Mouse (Mus musculus) CH12.LX (cell line): Measurements from ENCODE around the gene Bcl7b. TPM values are rescaled to one million over a fixed set of nuclear protein-coding genes. Genes with fewer than 3 reads are reported as not detected.

ENCODE experiments used
- DNase-seq: peaks from one replicate; pipeline ENCODE4 v3.0.0-alpha.2; 2013; ENCODE audit errors: extremely low read depth
- H3K27ac ChIP-seq: 2 replicates; pipeline ENCODE4 v1.5.1; 2012; ENCODE audit warnings: low read depth, mild to moderate bottlenecking, control low read depth, moderate library complexity; ENCODE audit not compliant: insufficient read depth
- H3K27me3 ChIP-seq: replicated peaks from 2 replicates; pipeline ENCODE3; 2012; ENCODE audit warnings: inconsistent platforms
- H3K36me3 ChIP-seq, 2 experiments: replicated peaks in 1 of 2; 2 replicates each; pipeline versions ENCODE3 to v1.6.1; 2012; ENCODE audit warnings: inconsistent platforms in 1 of 2, low read length in 1 of 2, mild to moderate bottlenecking in 1 of 2, mixed read lengths in 1 of 2, moderate library complexity in 1 of 2; ENCODE audit not compliant: control insufficient read depth in 1 of 2, insufficient read depth in 1 of 2
- H3K4me1 ChIP-seq, 2 experiments: 2 replicates each; pipeline ENCODE4 v1.6.1; 2012; ENCODE audit warnings: inconsistent platforms in 1 of 2, moderate library complexity in 1 of 2; ENCODE audit not compliant: insufficient read depth in 2 of 2, control insufficient read depth in 1 of 2
- H3K4me2 ChIP-seq: 2 replicates; pipeline ENCODE4 v1.6.1; 2012; ENCODE audit warnings: low read depth, mild to moderate bottlenecking, control low read depth; ENCODE audit not compliant: poor library complexity, insufficient read depth, severe bottlenecking
- H3K4me3 ChIP-seq, 3 experiments: fragments of 150-350 bp in 1 of 3; sonication (generic) in 1 of 3; replicated peaks in 1 of 3; 2 replicates each; pipeline versions ENCODE3 to v1.5.1; 2011 to 2012; ENCODE audit warnings: low read depth in 2 of 3, low read length in 2 of 3, mild to moderate bottlenecking in 2 of 3, moderate library complexity in 2 of 3, control low read depth in 1 of 3, improper control_type of control experiment in 1 of 3, inconsistent platforms in 1 of 3, mixed read lengths in 1 of 3; ENCODE audit not compliant: poor library complexity in 1 of 3
- H3K79me2 ChIP-seq: replicated peaks from 2 replicates; pipeline ENCODE4 v1.6.1; 2012; ENCODE audit warnings: mild to moderate bottlenecking, moderate library complexity; ENCODE audit not compliant: control insufficient read depth, poor library complexity, insufficient read depth, severe bottlenecking; ENCODE audit errors: extremely low read depth
- H3K9ac ChIP-seq: 2 replicates; pipeline ENCODE4 v1.6.1; 2012; ENCODE audit warnings: low read depth, mild to moderate bottlenecking, control low read depth, moderate library complexity; ENCODE audit not compliant: insufficient read depth
- H3K9me3 ChIP-seq: replicated peaks from 2 replicates; pipeline ENCODE3; 2012; ENCODE audit warnings: low read length, inconsistent platforms, mixed read lengths
- BHLHE40 ChIP-seq: IDR thresholded peaks from 2 replicates; pipeline ENCODE4 v1.6.1; 2011; ENCODE audit warnings: mild to moderate bottlenecking, low read depth, low read length, improper control_type of control experiment
- CHD2 ChIP-seq: IDR thresholded peaks from 2 replicates; pipeline ENCODE4 v1.6.1; 2011; ENCODE audit warnings: low read length, improper control_type of control experiment
- CTCF ChIP-seq, 2 experiments: IDR thresholded peaks in 1 of 2; conservative IDR thresholded peaks in 1 of 2; 2 replicates each; pipeline ENCODE4 v1.5.1; 2011 to 2012; ENCODE audit warnings: low read depth in 2 of 2, low read length in 2 of 2, improper control_type of control experiment in 1 of 2, inconsistent platforms in 1 of 2, mild to moderate bottlenecking in 1 of 2, moderate library complexity in 1 of 2
- E2F4 ChIP-seq: IDR thresholded peaks from 2 replicates; pipeline ENCODE4 v1.6.1; 2011; ENCODE audit warnings: low read depth, low read length, improper control_type of control experiment; ENCODE audit not compliant: insufficient replicate concordance
- ELF1 ChIP-seq: IDR thresholded peaks from 2 replicates; pipeline ENCODE4 v1.6.1; 2014; ENCODE audit warnings: low read depth, mild to moderate bottlenecking, inconsistent platforms, low read length, improper control_type of control experiment
- EP300 ChIP-seq: IDR thresholded peaks from 2 replicates; pipeline ENCODE4 v1.6.1; 2011; ENCODE audit warnings: low read length, improper control_type of control experiment
- GABPA ChIP-seq: IDR thresholded peaks from 2 replicates; pipeline ENCODE4 v1.6.1; 2012; ENCODE audit warnings: low read depth, low read length, improper control_type of control experiment, inconsistent platforms; ENCODE audit not compliant: insufficient replicate concordance
- JUN ChIP-seq: IDR thresholded peaks from 2 replicates; pipeline ENCODE4 v1.6.1; 2011; ENCODE audit warnings: low read depth, mild to moderate bottlenecking, low read length, improper control_type of control experiment, moderate library complexity; ENCODE audit not compliant: insufficient read depth
- JUND ChIP-seq: conservative IDR thresholded peaks from 2 replicates; pipeline ENCODE4 v1.6.1; 2011; ENCODE audit warnings: low read depth, low read length, improper control_type of control experiment
- KAT2A ChIP-seq: IDR thresholded peaks from 2 replicates; pipeline ENCODE4 v1.6.1; 2012; ENCODE audit warnings: low read length, improper control_type of control experiment, inconsistent platforms; ENCODE audit not compliant: insufficient replicate concordance
- MAX ChIP-seq: IDR thresholded peaks from 2 replicates; pipeline ENCODE4 v1.6.1; 2011; ENCODE audit warnings: low read length, improper control_type of control experiment
- MEF2A ChIP-seq: IDR thresholded peaks from 2 replicates; pipeline ENCODE4 v1.6.1; 2014; ENCODE audit warnings: low read depth, mild to moderate bottlenecking, inconsistent platforms, low read length, improper control_type of control experiment, borderline replicate concordance
- MXI1 ChIP-seq: IDR thresholded peaks from 2 replicates; pipeline ENCODE4 v1.6.1; 2011; ENCODE audit warnings: mild to moderate bottlenecking, low read depth, low read length, improper control_type of control experiment
- MYC ChIP-seq: IDR thresholded peaks from 2 replicates; pipeline ENCODE4 v1.6.1; 2011; ENCODE audit warnings: low read depth, mild to moderate bottlenecking, improper control_type of control experiment, low read length
- POLR2A ChIP-seq: IDR thresholded peaks from 2 replicates; pipeline ENCODE4 v1.6.1; 2011; ENCODE audit warnings: low read depth, mild to moderate bottlenecking, improper control_type of control experiment, low read length
- RCOR1 ChIP-seq: conservative IDR thresholded peaks from 2 replicates; pipeline ENCODE4 v1.6.1; 2012; ENCODE audit warnings: low read depth, mild to moderate bottlenecking, inconsistent platforms, low read length, improper control_type of control experiment
- SIN3A ChIP-seq: IDR thresholded peaks from 2 replicates; pipeline ENCODE4 v1.6.1; 2012; ENCODE audit warnings: low read length, improper control_type of control experiment, inconsistent platforms
- TBP ChIP-seq: conservative IDR thresholded peaks from 2 replicates; pipeline ENCODE4 v1.6.1; 2011; ENCODE audit warnings: low read depth, low read length, improper control_type of control experiment
- UBTF ChIP-seq: IDR thresholded peaks from 2 replicates; pipeline ENCODE4 v1.6.1; 2012; ENCODE audit warnings: low read depth, mild to moderate bottlenecking, inconsistent platforms, low read length, improper control_type of control experiment, moderate library complexity
- USF2 ChIP-seq: conservative IDR thresholded peaks from 2 replicates; pipeline ENCODE4 v1.6.1; 2011; ENCODE audit warnings: low read depth, low read length, improper control_type of control experiment
- ZC3H11A ChIP-seq: IDR thresholded peaks from 2 replicates; pipeline ENCODE4 v1.6.1; 2012; ENCODE audit warnings: low read depth, mild to moderate bottlenecking, inconsistent platforms, low read length, improper control_type of control experiment
- ZMIZ1 ChIP-seq: IDR thresholded peaks from 2 replicates; pipeline ENCODE4 v1.6.1; 2012; ENCODE audit warnings: low read depth, mild to moderate bottlenecking, inconsistent platforms, low read length, improper control_type of control experiment
- ZNF384 ChIP-seq: IDR thresholded peaks from 2 replicates; pipeline ENCODE4 v1.6.1; 2012; ENCODE audit warnings: low read depth, low read length, improper control_type of control experiment, inconsistent platforms
- dilution Hi-C: fragments of 300-500 bp; cut with MboI; formaldehyde crosslinking; loops from 2 replicates; pipeline ENCODE4 v1.14.3; 2020; ENCODE audit warnings: low sequenced_read_pairs; ENCODE audit not compliant: extremely low pct_unique_long_range_greater_than_20kb, extremely low pct_ligation_motif_present
- in situ Hi-C: fragments of 300-500 bp; cut with MboI; formaldehyde crosslinking; loops from 3 replicates; pipeline ENCODE4 v1.14.3; 2019; ENCODE audit warnings: low sequenced_read_pairs, low pct_ligation_motif_present, low pct_unique_long_range_greater_than_20kb, mixed read lengths
- polyA plus RNA-seq: library from polyadenylated mRNA; unstranded; fragments of >175 nt; gene quantifications from 2 replicates; pipeline ENCODE4 v1.2.1, GENCODE M21; 2012; ENCODE audit warnings: low read depth; ENCODE audit not compliant: insufficient read length
- total RNA-seq, 2 experiments: library from RNA; depleted of rRNA; stranded (reverse); fragments of 300-350 nt in 1 of 2; fragments of >200 nt in 1 of 2; gene quantifications; 2 replicates each; pipeline ENCODE4 v1.2.3; 2012 to 2014

The Bcl7b gene
- total and polyA plus RNA-seq, 3 experiments = 20.1 to 40.8 (median 24.1) TPM

DNA sequence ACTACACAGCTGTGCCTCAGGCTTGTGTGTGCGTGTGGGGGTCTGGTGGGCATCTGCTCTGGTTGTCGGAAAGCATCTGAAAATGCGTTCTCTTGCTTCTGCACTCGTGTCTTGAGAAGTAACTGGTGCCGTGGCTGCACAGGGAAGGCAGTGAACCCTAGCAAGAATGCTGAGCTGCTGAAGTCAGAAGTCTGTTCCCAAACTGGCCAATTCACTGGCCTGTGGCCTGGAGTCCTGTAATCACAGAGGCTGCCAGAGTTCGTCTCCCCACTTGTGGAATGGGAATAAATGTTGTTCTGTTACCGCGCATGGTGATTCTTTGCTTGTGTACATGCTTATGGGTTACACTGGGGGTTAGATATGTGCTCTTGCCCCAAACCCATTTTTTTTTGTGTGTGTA is 5.7 kb upstream of the Bcl7b start:
- H3K4me1 ChIP-seq = peaks cover 0 to 4% of the 10 kb centered on the region in 2 experiments; a peak in 1 of 4 replicates
- H3K9me3 ChIP-seq = no peaks in the 10 kb centered on the region
- H3K36me3 ChIP-seq = peaks cover 33 to 57% of the 10 kb centered on the region in 2 experiments
- H3K4me2 ChIP-seq = no peak overlapping the region
- no peak for DNase-seq
- H3K27ac ChIP-seq = no peak overlapping the region
- H3K4me3 ChIP-seq = no peak overlapping the region
- TF ChIP-seq MXI1 (no peak), BHLHE40 (no peak), CHD2 (no peak), TBP (no peak), SIN3A (no peak), MEF2A (no peak), CTCF (conservative IDR thresholded peaks at IDR 0.05 in 1 of 2, IDR thresholded peaks at IDR 0.05 in 1 of 2; ENCODE audit: low read depth in 2 of 2, low read length in 2 of 2) (no peak), MAX (no peak)
- TF ChIP-seq, all 38 proteins: peak for 0
- Histone ChIP-seq H3K27me3 (no peaks in the 10 kb centered on the region), H3K79me2 (no peaks in the 10 kb centered on the region), H3K9ac (no peak overlapping the region)
- in situ Hi-C loops = no loop called here
- dilution Hi-C loops = no loop called here

DNA sequence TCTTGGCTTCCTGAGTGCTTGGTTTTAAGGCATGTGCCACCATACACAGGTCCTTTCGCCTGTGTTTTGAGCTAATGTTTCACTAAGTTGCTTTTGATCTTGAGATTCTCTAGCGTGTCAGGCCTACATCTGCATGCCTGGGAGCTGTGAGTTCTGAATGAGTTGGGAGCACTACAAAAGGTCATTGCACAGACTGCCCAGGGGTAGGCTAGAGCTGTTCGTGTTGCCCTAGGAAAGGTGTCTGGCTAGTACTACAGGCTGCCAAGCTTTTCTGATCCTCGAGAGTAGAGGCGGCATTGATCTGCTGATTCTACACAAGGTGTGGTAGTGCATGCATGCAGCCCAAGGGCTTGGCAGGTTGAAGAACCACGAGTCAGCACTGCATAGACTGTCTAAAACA is 5.3 kb upstream of the Bcl7b start:
- Histone ChIP-seq H3K36me3 (peaks cover 31 to 54% of the 10 kb centered on the region in 2 experiments), H3K9me3 (no peaks in the 10 kb centered on the region), H3K27me3 (no peaks in the 10 kb centered on the region), H3K4me3 (no peak overlapping the region), H3K27ac (no peak overlapping the region), H3K4me1 (peaks cover 0 to 6% of the 10 kb centered on the region in 2 experiments; a peak in 2 of 4 replicates), H3K9ac (no peak overlapping the region), H3K79me2 (no peaks in the 10 kb centered on the region), H3K4me2 (no peak overlapping the region)
- in situ Hi-C loops (no loop called here), dilution Hi-C loops (no loop called here)
- DNase-seq = no peak
- no peak for TF ChIP-seq JUND
- no peak for TF ChIP-seq CTCF (conservative IDR thresholded peaks at IDR 0.05 in 1 of 2, IDR thresholded peaks at IDR 0.05 in 1 of 2; ENCODE audit: low read depth in 2 of 2, low read length in 2 of 2)
- TF ChIP-seq ZC3H11A = no peak
- no peak for TF ChIP-seq JUN
- no peak for TF ChIP-seq ZMIZ1
- TF ChIP-seq UBTF = no peak
- TF ChIP-seq RCOR1 = no peak
- TF ChIP-seq POLR2A = no peak
- no peak for TF ChIP-seq ZNF384
- TF ChIP-seq CHD2 = no peak
- no peak for TF ChIP-seq USF2
- no peak for TF ChIP-seq E2F4
- TF ChIP-seq BHLHE40 = no peak
- TF ChIP-seq EP300 = no peak
- TF ChIP-seq KAT2A = no peak
- TF ChIP-seq MYC = no peak
- TF ChIP-seq GABPA = no peak
- TF ChIP-seq SIN3A = no peak
- TF ChIP-seq ELF1 = no peak
- TF ChIP-seq TBP = no peak
